In genomic region chr4:88696237-88696884, GRCm38 (mm10) we compare ENCODE assay signal across 8 mouse cellular contexts. TPM values are rescaled to one million over a fixed set of nuclear protein-coding genes. Genes with fewer than 3 reads are reported as not detected.
A peak's percentile ranks its signal among the peaks of the same experiment; 100 is the strongest.
DNase-seq lines count a peak whose midpoint lies in the region; ATAC-seq and TF ChIP-seq lines count a peak whose summit lies in the region.

No protein-coding gene starts in this region.

- TF ChIP-seq EP300 in lung, postnatal 0 days (IDR thresholded peaks at IDR 0.05), result no peak

- H3K4me1 ChIP-seq in hindbrain, embryonic 10.5 days (replicated peaks), result no peaks in the 10 kb centered on the region
- no peaks in the 10 kb centered on the region for H3K4me1 ChIP-seq in lung, postnatal 0 days (ENCODE audit: insufficient read depth, low read depth, low read length)

- no peaks in the 10 kb centered on the region for H3K9me3 ChIP-seq in hindbrain, embryonic 10.5 days
- no peaks in the 10 kb centered on the region for H3K9me3 ChIP-seq in lung, postnatal 0 days (ENCODE audit: low read length)

- no peak overlapping the region for H3K4me3 ChIP-seq in hindbrain, embryonic 10.5 days
- no peak overlapping the region for H3K4me3 ChIP-seq in layer of hippocampus, adult 2 months
- H3K4me3 ChIP-seq in lung, postnatal 0 days (ENCODE audit: low read depth, low read length), result no peak overlapping the region

- WGBS in hindbrain, embryonic 10.5 days, result 22% methylated on average over 3 of the region's 3 CpGs
- WGBS in lung, postnatal 0 days, result 21% methylated on average over 3 of the region's 3 CpGs

- no peak overlapping the region for H3K4me2 ChIP-seq in lung, postnatal 0 days (replicated peaks; ENCODE audit: low read depth, low read length)

- H3K36me3 ChIP-seq in hindbrain, embryonic 10.5 days, result no peaks in the 10 kb centered on the region
- no peaks in the 10 kb centered on the region for H3K36me3 ChIP-seq in lung, postnatal 0 days (ENCODE audit: insufficient read depth, low read length)

- ATAC-seq in lung, postnatal 0 days, result peak; percentile 84

- no peaks in the 10 kb centered on the region for H3K27me3 ChIP-seq in hindbrain, embryonic 10.5 days (ENCODE audit: insufficient read depth, poor library complexity, severe bottlenecking)
- H3K27me3 ChIP-seq in lung, postnatal 0 days (replicated peaks; ENCODE audit: insufficient read depth, low read length), result no peaks in the 10 kb centered on the region

- peak; percentile 99 for TF ChIP-seq CTCF in layer of hippocampus, adult 2 months (conservative IDR thresholded peaks at IDR 0.05)
- peak; percentile 100 for TF ChIP-seq CTCF in lung, postnatal 0 days (IDR thresholded peaks at IDR 0.05)

- H3K9ac ChIP-seq in lung, postnatal 0 days (replicated peaks; ENCODE audit: low read depth), result no peak overlapping the region

- no peak overlapping the region for H3K27ac ChIP-seq in hindbrain, embryonic 10.5 days
- no peak overlapping the region for H3K27ac ChIP-seq in layer of hippocampus, adult 2 months
- H3K27ac ChIP-seq in lung, postnatal 0 days (ENCODE audit: low read length), result no peak overlapping the region

- peak; percentile 78 for DNase-seq in MN1 (ENCODE audit: low spot score)
- peak; percentile 76 to 80 for DNase-seq in cerebellum, adult 18-20 months
- peak; percentile 80 for DNase-seq in forelimb bud, embryonic 11.5 days (ENCODE audit: low read depth, low spot score)
- peak; percentile 75 for DNase-seq in hindbrain, embryonic 10.5 days (ENCODE audit: low spot score)
- DNase-seq in layer of hippocampus, adult 2 months (ENCODE audit: low spot score in 2 of 2), result peak; percentile 74 to 81
- DNase-seq in lung, postnatal 0 days (ENCODE audit: low spot score), result peak; percentile 85
- peak; percentile 82 for DNase-seq in ovary, postnatal 14 days (ENCODE audit: low spot score)
- DNase-seq in thymus, postnatal 0 days (ENCODE audit: low spot score), result peak; percentile 76

RNA-seq across cellular contexts. Expression of gene Ifnab, which starts 5.2 kb away (rescaled TPM):
- not detected in 2 replicates for polyA plus RNA-seq in hindbrain, embryonic 10.5 days (2016; fragmentation: Nextera tagmentation; extraction: Ambion mirVana)
- not detected for total RNA-seq in layer of hippocampus, adult 2 months (2021)
- polyA plus RNA-seq in lung, postnatal 0 days (2015; fragmentation: Nextera tagmentation; extraction: Ambion mirVana), result not detected in 2 replicates
- not detected in 2 replicates for polyA plus RNA-seq in thymus, postnatal 0 days (2015; fragmentation: Nextera tagmentation; extraction: Ambion mirVana)

RNA-seq across cellular contexts. Expression of gene Ifna2, which starts 12.6 kb away (rescaled TPM):
- polyA plus RNA-seq in hindbrain, embryonic 10.5 days (2016; fragmentation: Nextera tagmentation; extraction: Ambion mirVana), result not detected in 2 replicates
- not detected for total RNA-seq in layer of hippocampus, adult 2 months (2021)
- polyA plus RNA-seq in lung, postnatal 0 days (2015; fragmentation: Nextera tagmentation; extraction: Ambion mirVana), result not detected in 2 replicates
- not detected in 2 replicates for polyA plus RNA-seq in thymus, postnatal 0 days (2015; fragmentation: Nextera tagmentation; extraction: Ambion mirVana)

RNA-seq across cellular contexts. Expression of gene Ifna16, which starts 19.6 kb away (rescaled TPM):
- not detected in 2 replicates for polyA plus RNA-seq in hindbrain, embryonic 10.5 days (2016; fragmentation: Nextera tagmentation; extraction: Ambion mirVana)
- not detected for total RNA-seq in layer of hippocampus, adult 2 months (2021)
- not detected in 2 replicates for polyA plus RNA-seq in lung, postnatal 0 days (2015; fragmentation: Nextera tagmentation; extraction: Ambion mirVana)
- polyA plus RNA-seq in thymus, postnatal 0 days (2015; fragmentation: Nextera tagmentation; extraction: Ambion mirVana), result not detected in 2 replicates

RNA-seq across cellular contexts. Expression of gene Gm26566, which starts 25.2 kb away (rescaled TPM):
- 0.68 and 1.3 TPM in 2 replicates for polyA plus RNA-seq in hindbrain, embryonic 10.5 days (2016; fragmentation: Nextera tagmentation; extraction: Ambion mirVana)
- total RNA-seq in layer of hippocampus, adult 2 months (2021), result 1 to 10 TPM; 1.3 to 1.5 TPM
- 0.19 TPM in 1 of 2 replicates, not detected in the other for polyA plus RNA-seq in lung, postnatal 0 days (2015; fragmentation: Nextera tagmentation; extraction: Ambion mirVana)
- polyA plus RNA-seq in thymus, postnatal 0 days (2015; fragmentation: Nextera tagmentation; extraction: Ambion mirVana), result 0.63 and 0.85 TPM in 2 replicates

RNA-seq across cellular contexts. Expression of gene Klhl9, which starts 25.9 kb away (rescaled TPM):
- polyA plus RNA-seq in hindbrain, embryonic 10.5 days (2016; fragmentation: Nextera tagmentation; extraction: Ambion mirVana), result 74.4 and 90.5 TPM in 2 replicates
- total RNA-seq in layer of hippocampus, adult 2 months (2021), result 100 to 1,000 TPM; 105 to 107 TPM
- 54.1 and 59.7 TPM in 2 replicates for polyA plus RNA-seq in lung, postnatal 0 days (2015; fragmentation: Nextera tagmentation; extraction: Ambion mirVana)
- polyA plus RNA-seq in thymus, postnatal 0 days (2015; fragmentation: Nextera tagmentation; extraction: Ambion mirVana), result 55.8 and 59.5 TPM in 2 replicates
